Mouse (Mus musculus) thymus, postnatal 36 days (tissue): ENCODE results near the gene Foxp1.

Experiments used
- DNase-seq, 2 experiments: peaks; one replicate each; pipeline ENCODE4 v3.0.0; 2022; ENCODE audit warnings: mixed read lengths in 2 of 2

The Foxp1 gene

GRCm38 (mm10) chr6:99483556-99483955 is 39.0 kb downstream of the Foxp1 start:
- DNase-seq = no peak

GRCm38 (mm10) chr6:99481568-99481967 is 41.0 kb downstream of the Foxp1 start:
- no peak for DNase-seq

GRCm38 (mm10) chr6:99478873-99479650 is 43.5 kb downstream of the Foxp1 start:
- DNase-seq = no peak

- DNase-seq = no peak
Observed at GRCm38 (mm10) chr6:99475040-99475439, 47.5 kb downstream of the Foxp1 start.

GRCm38 (mm10) chr6:99470906-99471305 is 51.6 kb downstream of the Foxp1 start:
- no peak for DNase-seq

- no peak for DNase-seq
Observed at GRCm38 (mm10) chr6:99469134-99469834, 53.2 kb downstream of the Foxp1 start.

- no peak for DNase-seq
Observed at GRCm38 (mm10) chr6:99467831-99468230, 54.7 kb downstream of the Foxp1 start.

- no peak for DNase-seq
Observed at GRCm38 (mm10) chr6:99467109-99467508, 55.4 kb downstream of the Foxp1 start.

GRCm38 (mm10) chr6:99466354-99466753 is 56.2 kb downstream of the Foxp1 start:
- DNase-seq = no peak

GRCm38 (mm10) chr6:99464449-99464848 is 58.1 kb downstream of the Foxp1 start:
- DNase-seq = peak in 1 of 2 experiments; percentile 22

- DNase-seq = no peak
Observed at GRCm38 (mm10) chr6:99463906-99464305, 58.6 kb downstream of the Foxp1 start.

GRCm38 (mm10) chr6:99458775-99459174 is 63.7 kb downstream of the Foxp1 start:
- no peak for DNase-seq

GRCm38 (mm10) chr6:99453763-99454520 is 68.6 kb downstream of the Foxp1 start:
- DNase-seq = no peak

- peak; percentile 54 to 63 for DNase-seq
Observed at GRCm38 (mm10) chr6:99452638-99453185, 69.8 kb downstream of the Foxp1 start.

GRCm38 (mm10) chr6:99451479-99451878 is 71.0 kb downstream of the Foxp1 start:
- DNase-seq = no peak

GRCm38 (mm10) chr6:99447447-99447846 is 75.1 kb downstream of the Foxp1 start:
- no peak for DNase-seq

GRCm38 (mm10) chr6:99446801-99447415 is 75.6 kb downstream of the Foxp1 start:
- DNase-seq = no peak

GRCm38 (mm10) chr6:99443460-99443859 is 79.1 kb downstream of the Foxp1 start:
- DNase-seq = no peak

- no peak for DNase-seq
Observed at GRCm38 (mm10) chr6:99441100-99441499, 81.4 kb downstream of the Foxp1 start.

GRCm38 (mm10) chr6:99440606-99441005 is 81.9 kb downstream of the Foxp1 start:
- DNase-seq = no peak

GRCm38 (mm10) chr6:99439878-99440361 is 82.6 kb downstream of the Foxp1 start:
- DNase-seq = no peak

- DNase-seq = no peak
Observed at GRCm38 (mm10) chr6:99439214-99439877, 83.2 kb downstream of the Foxp1 start.
